Mouse (Mus musculus) heart, adult 2 months (tissue): ENCODE measurements around the gene Ube2e1.
"Not testable (repeated sequence)": the region's sequence is repeated elsewhere in the genome, so short reads cannot be mapped to it uniquely, and the experiment has no call there.

Experiments
- CTCF ChIP-seq: fragments of 200-600 bp; IDR thresholded peaks from 2 replicates; pipeline ENCODE4 v1.8.1; 2022; ENCODE audit warnings: antibody characterized with exemption, mild to moderate bottlenecking, moderate library complexity
- POLR2A ChIP-seq: fragments of 200-500 bp; IDR thresholded peaks from 2 replicates; pipeline ENCODE4 v1.6.1; 2011; ENCODE audit warnings: mild to moderate bottlenecking, low read depth, low read length, control low read depth; ENCODE audit not compliant: insufficient read depth

DNA sequence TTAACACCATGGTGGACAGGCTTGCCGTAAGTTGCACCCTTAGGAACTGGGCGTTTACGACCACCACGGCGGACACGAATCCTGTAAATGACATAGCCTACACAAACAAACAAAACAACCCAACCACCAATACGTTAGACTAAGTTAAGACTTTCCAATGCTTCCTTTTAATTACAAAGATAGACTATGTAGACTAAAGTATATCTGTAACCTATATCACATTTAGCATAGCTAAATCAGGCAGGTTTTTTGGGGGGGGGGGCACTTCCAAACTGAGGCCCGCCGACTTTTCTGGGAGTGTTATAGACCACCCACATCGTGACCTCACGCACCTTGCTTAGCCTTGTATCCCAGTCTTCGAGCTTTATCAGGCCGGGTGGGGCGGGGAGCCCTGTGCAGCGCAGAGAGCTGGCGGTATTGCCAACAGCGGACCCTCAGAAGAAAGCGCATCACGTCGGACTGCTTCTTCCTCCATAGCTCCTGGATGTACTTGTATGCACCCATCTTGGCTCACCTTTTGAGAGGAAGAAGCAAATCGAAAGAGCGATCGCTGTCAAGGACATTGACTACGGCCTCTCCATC, 61.6 kb downstream of the Ube2e1 start:
- not testable (repeated sequence) for TF ChIP-seq POLR2A, CTCF
